Mouse (Mus musculus) MEL (cell line): Measurements from ENCODE around the gene Mta1. TPM values are rescaled to one million over a fixed set of nuclear protein-coding genes. Genes with fewer than 3 reads are reported as not detected.

ENCODE experiments used
- DNase-seq: peaks from one replicate; pipeline ENCODE4 v3.0.0; 2011; ENCODE audit warnings: low read depth, low spot score
- H3K27ac ChIP-seq: 2 replicates; pipeline ENCODE4 v1.5.1; 2012; ENCODE audit warnings: low read depth, mild to moderate bottlenecking, control low read depth, low read length, moderate library complexity; ENCODE audit not compliant: control insufficient read depth
- H3K27me3 ChIP-seq, 2 experiments: fragments of 150-350 bp in 1 of 2; sonication (generic) in 1 of 2; 2 replicates each; pipeline ENCODE4 v1.6.1; 2012; ENCODE audit warnings: low read length in 2 of 2, mild to moderate bottlenecking in 2 of 2, improper control_type of control experiment in 1 of 2, moderate library complexity in 1 of 2; ENCODE audit not compliant: insufficient read depth in 2 of 2, control insufficient read depth in 1 of 2
- H3K36me3 ChIP-seq, 2 experiments: 2 replicates each; pipeline ENCODE4 v1.6.1; 2012 to 2014; ENCODE audit warnings: low read length in 2 of 2, improper control_type of control experiment in 1 of 2, inconsistent platforms in 1 of 2, mild to moderate bottlenecking in 1 of 2; ENCODE audit not compliant: insufficient read depth in 2 of 2, control insufficient read depth in 1 of 2
- H3K4me1 ChIP-seq, 2 experiments: fragments of 150-350 bp in 1 of 2; sonication (generic) in 1 of 2; 2 replicates each; pipeline ENCODE4 v1.6.1; 2012; ENCODE audit warnings: low read length in 2 of 2, improper control_type of control experiment in 1 of 2, mild to moderate bottlenecking in 1 of 2; ENCODE audit not compliant: insufficient read depth in 2 of 2, control insufficient read depth in 1 of 2
- H3K4me3 ChIP-seq, 2 experiments: fragments of 150-350 bp in 1 of 2; sonication (generic) in 1 of 2; 2 replicates each; pipeline ENCODE4 v1.5.1; 2012; ENCODE audit warnings: low read depth in 2 of 2, low read length in 2 of 2, mild to moderate bottlenecking in 2 of 2, moderate library complexity in 2 of 2, control low read depth in 1 of 2, improper control_type of control experiment in 1 of 2; ENCODE audit not compliant: control insufficient read depth in 1 of 2, insufficient read depth in 1 of 2
- H3K79me2 ChIP-seq: 2 replicates; pipeline ENCODE4 v1.6.1; 2012; ENCODE audit warnings: mild to moderate bottlenecking, low read length, moderate library complexity; ENCODE audit not compliant: control insufficient read depth, poor library complexity, insufficient read depth
- H3K9ac ChIP-seq: 2 replicates; pipeline ENCODE4 v1.6.1; 2012; ENCODE audit warnings: low read depth, mild to moderate bottlenecking, control low read depth, low read length, moderate library complexity; ENCODE audit not compliant: control insufficient read depth, poor library complexity, severe bottlenecking
- H3K9me3 ChIP-seq: fragments of 150-350 bp; sonication (generic); replicated peaks from 2 replicates; pipeline ENCODE4 v1.6.1; 2012; ENCODE audit warnings: mild to moderate bottlenecking, low read length, improper control_type of control experiment, moderate library complexity; ENCODE audit not compliant: insufficient read depth
- CTCF ChIP-seq, 3 experiments: IDR thresholded peaks in 2 of 3; conservative IDR thresholded peaks in 1 of 3; 2 replicates each; pipeline ENCODE4 v1.5.1; 2011 to 2012; ENCODE audit warnings: low read length in 3 of 3, low read depth in 2 of 3, mild to moderate bottlenecking in 2 of 3, improper control_type of control experiment in 1 of 3, inconsistent platforms in 1 of 3, mixed read lengths in 1 of 3, moderate library complexity in 1 of 3; ENCODE audit not compliant: control insufficient read depth in 1 of 3, insufficient read depth in 1 of 3, poor library complexity in 1 of 3, severe bottlenecking in 1 of 3
- E2F4 ChIP-seq: IDR thresholded peaks from 2 replicates; pipeline ENCODE4 v1.6.1; 2011; ENCODE audit warnings: low read depth, low read length, improper control_type of control experiment, borderline replicate concordance
- EP300 ChIP-seq, 2 experiments: IDR thresholded peaks; 2 replicates each; pipeline ENCODE4 v1.6.1; 2011; ENCODE audit warnings: improper control_type of control experiment in 2 of 2, low read length in 2 of 2, low read depth in 1 of 2, mild to moderate bottlenecking in 1 of 2
- ETS1 ChIP-seq: IDR thresholded peaks from 2 replicates; pipeline ENCODE4 v1.6.1; 2012; ENCODE audit warnings: low read depth, mild to moderate bottlenecking, inconsistent platforms, low read length, improper control_type of control experiment, moderate library complexity
- GABPA ChIP-seq: IDR thresholded peaks from 2 replicates; pipeline ENCODE4 v1.6.1; 2012; ENCODE audit warnings: low read depth, mild to moderate bottlenecking, inconsistent platforms, low read length, improper control_type of control experiment, moderate library complexity
- GATA1 ChIP-seq: IDR thresholded peaks from 2 replicates; pipeline ENCODE4 v1.6.1; 2011; ENCODE audit warnings: low read depth, low read length, improper control_type of control experiment
- MAFK ChIP-seq: IDR thresholded peaks from 2 replicates; pipeline ENCODE4 v1.6.1; 2011; ENCODE audit warnings: low read depth, mild to moderate bottlenecking, low read length, improper control_type of control experiment, borderline replicate concordance
- MAZ ChIP-seq: IDR thresholded peaks from 2 replicates; pipeline ENCODE4 v1.6.1; 2012; ENCODE audit warnings: low read depth, mild to moderate bottlenecking, inconsistent platforms, low read length, improper control_type of control experiment
- MEF2A ChIP-seq: IDR thresholded peaks from 2 replicates; pipeline ENCODE4 v1.6.1; 2014; ENCODE audit warnings: low read depth, mild to moderate bottlenecking, inconsistent platforms, low read length, improper control_type of control experiment; ENCODE audit not compliant: poor library complexity, insufficient replicate concordance, severe bottlenecking; ENCODE audit errors: extremely low read depth
- MXI1 ChIP-seq: IDR thresholded peaks from 2 replicates; pipeline ENCODE4 v1.6.1; 2011; ENCODE audit warnings: mild to moderate bottlenecking, low read depth, low read length, improper control_type of control experiment
- MYB ChIP-seq: IDR thresholded peaks from 2 replicates; pipeline ENCODE4 v1.6.1; 2011; ENCODE audit warnings: mild to moderate bottlenecking, low read depth, low read length, improper control_type of control experiment
- MYC ChIP-seq: IDR thresholded peaks from 2 replicates; pipeline ENCODE4 v1.6.1; 2011; ENCODE audit warnings: low read depth, mild to moderate bottlenecking, low read length, improper control_type of control experiment, moderate library complexity
- NELFE ChIP-seq: IDR thresholded peaks from 2 replicates; pipeline ENCODE4 v1.6.1; 2011; ENCODE audit warnings: low read depth, low read length, improper control_type of control experiment
- NRF1 ChIP-seq: IDR thresholded peaks from 2 replicates; pipeline ENCODE4 v1.6.1; 2014; ENCODE audit warnings: low read depth, mild to moderate bottlenecking, inconsistent platforms, low read length, improper control_type of control experiment, moderate library complexity; ENCODE audit not compliant: poor library complexity, insufficient read depth, severe bottlenecking
- POLR2A ChIP-seq, 2 experiments: IDR thresholded peaks; 2 replicates each; pipeline ENCODE4 v1.6.1; 2011 to 2012; ENCODE audit warnings: low read length in 2 of 2, mild to moderate bottlenecking in 2 of 2, control low read depth in 1 of 2, improper control_type of control experiment in 1 of 2, low read depth in 1 of 2, moderate library complexity in 1 of 2; ENCODE audit not compliant: control insufficient read depth in 1 of 2, insufficient read depth in 1 of 2, poor library complexity in 1 of 2
- RCOR1 ChIP-seq: IDR thresholded peaks from 2 replicates; pipeline ENCODE4 v1.6.1; 2012; ENCODE audit warnings: low read depth, mild to moderate bottlenecking, inconsistent platforms, low read length, improper control_type of control experiment
- SIN3A ChIP-seq: IDR thresholded peaks from 2 replicates; pipeline ENCODE4 v1.6.1; 2012; ENCODE audit warnings: low read length, improper control_type of control experiment, inconsistent platforms
- TAL1 ChIP-seq: IDR thresholded peaks from 2 replicates; pipeline ENCODE4 v1.6.1; 2012; ENCODE audit warnings: mild to moderate bottlenecking, inconsistent platforms, low read length, moderate library complexity, mixed read lengths
- TBP ChIP-seq: IDR thresholded peaks from 2 replicates; pipeline ENCODE4 v1.8.0; 2011; ENCODE audit warnings: low read depth, low read length, improper control_type of control experiment
- UBTF ChIP-seq: IDR thresholded peaks from 2 replicates; pipeline ENCODE4 v1.6.1; 2012; ENCODE audit warnings: low read depth, mild to moderate bottlenecking, inconsistent platforms, low read length, improper control_type of control experiment, moderate library complexity, borderline replicate concordance; ENCODE audit not compliant: insufficient read depth
- USF1 ChIP-seq: IDR thresholded peaks from 2 replicates; pipeline ENCODE4 v1.6.1; 2014; ENCODE audit warnings: low read depth, mild to moderate bottlenecking, inconsistent platforms, low read length, improper control_type of control experiment, moderate library complexity
- ZC3H11A ChIP-seq: IDR thresholded peaks from 2 replicates; pipeline ENCODE4 v1.6.1; 2012; ENCODE audit warnings: low read depth, mild to moderate bottlenecking, inconsistent platforms, low read length, improper control_type of control experiment
- polyA plus RNA-seq, 2 experiments: library from polyadenylated mRNA; stranded (reverse) in 1 of 2; unstranded in 1 of 2; fragments of >175 nt in 1 of 2; fragments of >200 nt in 1 of 2; gene quantifications; 2 replicates each; pipeline versions ENCODE4 v1.2.1 to v1.2.4; 2012; ENCODE audit warnings: low replicate concordance in 2 of 2, low read depth in 1 of 2; ENCODE audit not compliant: insufficient read length in 2 of 2, insufficient read depth in 1 of 2, missing spikeins in 1 of 2
- total RNA-seq: library from RNA; depleted of rRNA; stranded (reverse); fragments of 300-350 nt; gene quantifications from 2 replicates; pipeline ENCODE4 v1.2.3, GENCODE M21; 2012

The Mta1 gene
- total and polyA plus RNA-seq, 3 experiments, result 69.0 to 410 (median 99.5) TPM

- no peaks in the 10 kb centered on the region for H3K9me3 ChIP-seq
- no peak for DNase-seq
- H3K27me3 ChIP-seq, result no peaks in the 10 kb centered on the region
- H3K36me3 ChIP-seq, result peaks cover 0 to 10% of the 10 kb centered on the region in 2 experiments; a peak in 2 of 4 replicates
- no peaks in the 10 kb centered on the region for H3K4me1 ChIP-seq
- H3K27ac ChIP-seq, result no peak overlapping the region
- H3K9ac ChIP-seq, result no peak overlapping the region
- no peak for TF ChIP-seq POLR2A (IDR thresholded peaks at IDR 0.05; ENCODE audit: control insufficient read depth in 1 of 2, insufficient read depth in 1 of 2, low read depth in 1 of 2, low read length in 2 of 2, poor library complexity in 1 of 2)
- TF ChIP-seq RCOR1, result no peak
- no peak; the same call in 1 of the 2 replicates for TF ChIP-seq TAL1
- no peak for TF ChIP-seq EP300 (IDR thresholded peaks at IDR 0.05; ENCODE audit: low read depth in 1 of 2, low read length in 2 of 2)
- no peak for TF ChIP-seq E2F4
- no peak for TF ChIP-seq MYB
- no peak for TF ChIP-seq MEF2A
- no peak for TF ChIP-seq ZC3H11A
- TF ChIP-seq MYC, result no peak
- no peak for TF ChIP-seq SIN3A
- TF ChIP-seq USF1, result no peak
- no peak for TF ChIP-seq ETS1
- no peak for TF ChIP-seq MAFK
- no peak for TF ChIP-seq MXI1
- TF ChIP-seq TBP, result no peak
- no peak for TF ChIP-seq CTCF (IDR thresholded peaks at IDR 0.05 in 2 of 3, conservative IDR thresholded peaks at IDR 0.05 in 1 of 3; ENCODE audit: control insufficient read depth in 1 of 3, insufficient read depth in 1 of 3, low read depth in 2 of 3, low read length in 3 of 3, poor library complexity in 1 of 3, severe bottlenecking in 1 of 3)
- TF ChIP-seq GABPA, result no peak
- no peak for TF ChIP-seq MAZ
- TF ChIP-seq UBTF, result no peak
- no peak for TF ChIP-seq NRF1
- H3K4me3 ChIP-seq, result no peak overlapping the region
- no peaks in the 10 kb centered on the region for H3K79me2 ChIP-seq
Measured at GRCm38 (mm10) chr12:113056089-113056488, 42.0 kb upstream of the Mta1 start.

DNA sequence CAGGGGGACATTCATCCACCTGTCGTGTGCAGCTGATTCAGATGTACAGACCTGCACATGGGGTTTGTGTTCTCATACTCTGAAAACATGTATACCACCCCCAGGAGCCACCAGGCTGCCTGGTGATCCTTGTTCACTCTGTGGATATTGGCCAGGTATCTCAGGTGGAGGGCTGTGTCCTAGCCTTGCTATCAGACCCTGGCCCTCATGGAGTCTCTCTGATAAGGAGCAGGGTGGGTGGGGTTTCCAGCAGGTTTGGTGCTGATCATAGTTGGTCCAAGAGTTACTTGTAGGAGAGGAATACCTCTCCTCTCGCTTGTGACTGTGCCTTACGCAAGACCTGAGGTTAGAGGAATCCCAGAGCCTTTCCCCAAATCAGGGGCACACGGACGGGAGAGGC lies 37.9 kb upstream of the Mta1 start:
- no peak overlapping the region for H3K4me3 ChIP-seq
- no peaks in the 10 kb centered on the region for H3K9me3 ChIP-seq
- no peak for DNase-seq
- 0 out of 2 replicates have a peak, but pooled peaks have one; percentile 17 for TF ChIP-seq GATA1
- no peak for TF ChIP-seq UBTF
- no peak for TF ChIP-seq SIN3A
- TF ChIP-seq NELFE, result no peak
- TF ChIP-seq, all 39 proteins: peak for 1
- no peaks in the 10 kb centered on the region for H3K4me1 ChIP-seq
- H3K79me2 ChIP-seq, result no peaks in the 10 kb centered on the region
- no peak overlapping the region for H3K27ac ChIP-seq
- H3K36me3 ChIP-seq, result peaks cover 0 to 8% of the 10 kb centered on the region in 2 experiments; a peak in 1 of 4 replicates
- H3K9ac ChIP-seq, result no peak overlapping the region
- no peaks in the 10 kb centered on the region for H3K27me3 ChIP-seq
